Mouse (Mus musculus): ENCODE data around the gene Srsf3.

- TF ChIP-seq CTCF (IDR thresholded peaks at IDR 0.05) (no peak), POLR2A (IDR thresholded peaks at IDR 0.05; ENCODE audit: insufficient read depth, low read depth, low read length) (no peak)
Observed at GRCm38 (mm10) chr17:29049508-29049889, 17.1 kb downstream of the Srsf3 start.

All from heart, adult 2 months (tissue).